24 mouse cellular contexts compared by ENCODE assay signal in genomic region chr9:56167690-56168089, GRCm38 (mm10). TPM values are rescaled to one million over a fixed set of nuclear protein-coding genes. Genes with fewer than 3 reads are reported as not detected.
DNase-seq lines count a peak whose midpoint lies in the region; ATAC-seq and TF ChIP-seq lines count a peak whose summit lies in the region.
"Had no signal": no experiment of that assay in that cellular context is flagged by ENCODE, and none has a peak within 500 bp of the region (broad histone marks: within the 10 kb centered on the region; RNA-seq: fewer than 3 reads in every experiment).

No protein-coding gene starts in this region.

- no peak overlapping the region for H3K27ac ChIP-seq in hindbrain, embryonic 10.5 days
- H3K27ac ChIP-seq in hindbrain, embryonic 14.5 days, result no peak overlapping the region
- peak overlapping the region; percentile 46 for H3K27ac ChIP-seq in forebrain, embryonic 16.5 days (ENCODE audit: low read length)
- H3K27ac ChIP-seq in kidney, adult 2 months (ENCODE audit: insufficient read depth, low read depth, low read length), result no peak overlapping the region
- H3K27ac ChIP-seq: embryonic facial prominence, embryonic 13.5 days; gastrocnemius, adult 2 months; hindbrain, embryonic 15.5 days; layer of hippocampus, adult 2 months had no signal

- no peaks in the 10 kb centered on the region for H3K9me3 ChIP-seq in hindbrain, embryonic 10.5 days
- no peaks in the 10 kb centered on the region for H3K9me3 ChIP-seq in hindbrain, embryonic 14.5 days (ENCODE audit: control insufficient read depth, low read length)
- no peaks in the 10 kb centered on the region for H3K9me3 ChIP-seq in forebrain, embryonic 16.5 days (ENCODE audit: control insufficient read depth, low read length)
- H3K9me3 ChIP-seq: embryonic facial prominence, embryonic 13.5 days; heart, embryonic 12.5 days had no signal

- TF ChIP-seq CTCF in kidney, adult 2 months (conservative IDR thresholded peaks at IDR 0.05; ENCODE audit: insufficient read depth, insufficient read length, low read depth, low read length), result no peak

- 15% methylated on average over 6 of the region's 6 CpGs for WGBS in hindbrain, embryonic 10.5 days
- WGBS in hindbrain, embryonic 14.5 days, result 12% methylated on average over 6 of the region's 6 CpGs
- WGBS in forebrain, embryonic 16.5 days, result 7% methylated on average over 6 of the region's 6 CpGs
- 86% methylated on average over 6 of the region's 6 CpGs for WGBS in kidney, adult 2 months

- 0 out of 2 replicates have a peak, but pooled peaks cover 3% of the 10 kb centered on the region for H3K27me3 ChIP-seq in hindbrain, embryonic 10.5 days (ENCODE audit: insufficient read depth, poor library complexity, severe bottlenecking)
- H3K27me3 ChIP-seq in hindbrain, embryonic 14.5 days (ENCODE audit: control insufficient read depth, insufficient read depth, low read length), result no peaks in the 10 kb centered on the region
- no peaks in the 10 kb centered on the region for H3K27me3 ChIP-seq in forebrain, embryonic 16.5 days (replicated peaks; ENCODE audit: control insufficient read depth, insufficient read depth, low read length)
- no peaks in the 10 kb centered on the region for H3K27me3 ChIP-seq in kidney, adult 2 months (replicated peaks; ENCODE audit: control insufficient read depth, insufficient read depth, low read length)
- H3K27me3 ChIP-seq: embryonic facial prominence, embryonic 13.5 days; heart, embryonic 12.5 days; hindbrain, embryonic 15.5 days had no signal

- H3K4me2 ChIP-seq in hindbrain, embryonic 14.5 days (replicated peaks), result no peak overlapping the region
- H3K4me2 ChIP-seq in forebrain, embryonic 16.5 days (ENCODE audit: low read length), result peak overlapping the region; percentile 37
- H3K4me2 ChIP-seq: embryonic facial prominence, embryonic 13.5 days; heart, embryonic 12.5 days; hindbrain, embryonic 15.5 days had no signal

- no peak for TF ChIP-seq POLR2A in kidney, adult 2 months (IDR thresholded peaks at IDR 0.05; ENCODE audit: low read depth, low read length)

- DNase-seq in hindbrain, embryonic 10.5 days (ENCODE audit: low spot score), result peak; percentile 7
- DNase-seq in hindbrain, embryonic 14.5 days (ENCODE audit: low spot score), result no peak
- DNase-seq in retina, postnatal 1 day, result peak; percentile 40
- DNase-seq in retina, embryonic 14.5 days (ENCODE audit: low spot score), result no peak
- no peak for DNase-seq in kidney, adult 2 months
- DNase-seq in left cerebral cortex, postnatal 25 days (ENCODE audit: low spot score in 2 of 2), result no peak
- DNase-seq: adrenal gland, adult 2 months; cerebellum, adult 18-20 months; cerebellum, postnatal 14 days; embryo, embryonic 11 days; gastrocnemius, adult 2 months; heart, postnatal 10 days; kidney, postnatal 25 days; right cerebral cortex, postnatal 25 days; spleen, adult 18-20 months had no signal

- no peak for ATAC-seq in hindbrain, embryonic 14.5 days (ENCODE audit: low FRiP score)
- ATAC-seq in forebrain, embryonic 16.5 days, result peak; percentile 64
- ATAC-seq: CD4-positive, CD25-positive, alpha-beta regulatory T cell, adult 4 months; intestine, embryonic 16.5 days; lung, postnatal 0 days had no signal

- H3K4me1 ChIP-seq in hindbrain, embryonic 10.5 days (replicated peaks), result peaks cover 38% of the 10 kb centered on the region
- peaks cover 9% of the 10 kb centered on the region; the same call in 1 of the 2 replicates for H3K4me1 ChIP-seq in hindbrain, embryonic 14.5 days (replicated peaks; ENCODE audit: control insufficient read depth, insufficient read depth, low read length)
- peaks cover 8% of the 10 kb centered on the region for H3K4me1 ChIP-seq in forebrain, embryonic 16.5 days (replicated peaks; ENCODE audit: control insufficient read depth, insufficient read depth, low read length)
- H3K4me1 ChIP-seq in kidney, adult 2 months (ENCODE audit: control insufficient read depth, insufficient read depth, low read length), result no peaks in the 10 kb centered on the region
- H3K4me1 ChIP-seq: heart, embryonic 12.5 days had no signal

- no peak overlapping the region for H3K9ac ChIP-seq in hindbrain, embryonic 14.5 days
- H3K9ac ChIP-seq in forebrain, embryonic 16.5 days (replicated peaks; ENCODE audit: low read depth, low read length), result peak overlapping the region; percentile 49
- H3K9ac ChIP-seq: embryonic facial prominence, embryonic 13.5 days; heart, embryonic 12.5 days; hindbrain, embryonic 15.5 days had no signal

- no peaks in the 10 kb centered on the region for H3K36me3 ChIP-seq in hindbrain, embryonic 10.5 days
- H3K36me3 ChIP-seq in hindbrain, embryonic 14.5 days (replicated peaks; ENCODE audit: control insufficient read depth, insufficient read depth), result no peaks in the 10 kb centered on the region
- H3K36me3 ChIP-seq in forebrain, embryonic 16.5 days (ENCODE audit: control insufficient read depth, insufficient read depth), result no peaks in the 10 kb centered on the region
- no peaks in the 10 kb centered on the region for H3K36me3 ChIP-seq in kidney, adult 2 months (ENCODE audit: control insufficient read depth, insufficient read depth, low read length)
- H3K36me3 ChIP-seq: embryonic facial prominence, embryonic 13.5 days; heart, embryonic 12.5 days; hindbrain, embryonic 15.5 days had no signal

- peak overlapping the region; percentile 16; the same call in 1 of the 2 replicates for H3K4me3 ChIP-seq in hindbrain, embryonic 10.5 days
- H3K4me3 ChIP-seq in hindbrain, embryonic 14.5 days (replicated peaks; ENCODE audit: low read length), result no peak overlapping the region
- H3K4me3 ChIP-seq in forebrain, embryonic 16.5 days (replicated peaks; ENCODE audit: low read length), result no peak overlapping the region
- H3K4me3 ChIP-seq in kidney, adult 2 months (ENCODE audit: insufficient read depth, low read depth, low read length), result no peak overlapping the region
- H3K4me3 ChIP-seq: embryonic facial prominence, embryonic 13.5 days; erythroblast, embryonic 14.5 days; gastrocnemius, adult 2 months; heart, embryonic 12.5 days; hindbrain, embryonic 15.5 days; layer of hippocampus, adult 2 months had no signal

- intact Hi-C loops in left cerebral cortex, postnatal 25 days (cut with DNase I), result no loop called here

RNA-seq across cellular contexts. Expression of gene Tspan3, which starts 2.4 kb away (rescaled TPM):
- 546 and 562 TPM in 2 replicates for polyA plus RNA-seq in hindbrain, embryonic 10.5 days (2016; fragmentation: Nextera tagmentation; extraction: Ambion mirVana)
- 605 and 634 TPM in 2 replicates for polyA plus RNA-seq in hindbrain, embryonic 14.5 days (2014; fragmentation: Nextera tagmentation; extraction: Ambion mirVana)
- polyA plus RNA-seq in forebrain, embryonic 16.5 days (2015; fragmentation: Nextera tagmentation; extraction: Ambion mirVana), result 553 and 582 TPM in 2 replicates
- polyA plus RNA-seq in kidney, adult 2 months (2012; rRNA removed), result 320 and 328 TPM in 2 replicates
- total RNA-seq in left cerebral cortex, postnatal 25 days (2021), result 100 to 1,000 TPM; 377 to 393 TPM

Comparison
In these comparisons a context has a peak if more than half of its experiments do, and no peak if none do; other contexts are left out.
1. DNase-seq: peak in hindbrain, embryonic 10.5 days (single experiment) and retina, postnatal 1 day (single experiment); none in hindbrain, embryonic 14.5 days (single experiment), retina, embryonic 14.5 days (single experiment), kidney, adult 2 months (single experiment) and left cerebral cortex, postnatal 25 days (0 of 2).